Mouse (Mus musculus): Measurements from ENCODE around the gene Ghdc.

DNA sequence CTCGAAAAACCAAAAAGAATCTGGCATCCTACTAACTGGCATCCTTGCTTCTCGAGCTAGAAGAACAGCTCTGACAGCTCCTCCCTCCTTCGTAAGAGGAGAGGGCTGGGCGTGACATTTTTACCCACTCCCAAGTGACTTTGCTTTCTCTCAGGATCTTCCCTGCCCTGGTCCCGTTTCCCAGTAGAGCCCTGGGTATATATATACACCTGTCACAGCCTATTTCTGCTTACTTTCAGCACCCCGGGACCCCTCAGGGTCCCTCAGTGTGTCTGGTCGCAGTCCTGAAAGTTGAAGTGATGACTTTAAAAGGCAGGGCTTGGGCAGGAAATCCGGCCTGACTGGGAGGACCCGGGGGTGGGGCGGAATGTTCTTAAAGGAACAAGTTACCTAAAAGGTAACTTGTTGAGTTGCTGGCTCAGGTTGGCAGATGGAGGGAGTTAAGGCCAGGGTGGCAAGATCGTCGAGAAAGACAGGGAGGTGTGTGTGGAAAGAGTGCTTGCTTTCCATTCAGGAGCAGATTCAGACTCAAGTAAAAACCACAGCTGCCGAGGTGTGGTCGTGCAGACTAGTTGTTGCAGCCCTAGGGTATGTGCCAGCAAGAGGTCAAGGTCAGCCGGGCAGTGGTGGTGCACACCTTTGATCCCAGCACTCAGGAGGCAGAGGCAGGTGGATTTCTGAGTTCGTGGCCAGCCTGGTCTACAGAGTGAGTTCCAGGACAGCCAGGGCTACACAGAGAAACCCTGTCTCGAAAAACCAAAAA lies at the start of gene Ghdc:
- TF ChIP-seq CEBPB (IDR thresholded peaks at IDR 0.05; ENCODE audit: low read depth) (no peak), CTCF (IDR thresholded peaks at IDR 0.05; ENCODE audit: control insufficient read depth, insufficient read depth, insufficient read length) (no peak), MAX (IDR thresholded peaks at IDR 0.05) (peak; percentile 6)
